Mouse (Mus musculus) E14TG2a.4 (cell line): Measurements from ENCODE around the gene Stk32b.

Experiments used
- CTCF ChIP-seq: conservative IDR thresholded peaks from 2 replicates; pipeline ENCODE4 v1.5.1; 2014; ENCODE audit warnings: low read length
- NANOG ChIP-seq: IDR thresholded peaks from 2 replicates; pipeline ENCODE4 v1.6.1; 2014; ENCODE audit warnings: borderline replicate concordance, low read length, mixed read lengths

DNA sequence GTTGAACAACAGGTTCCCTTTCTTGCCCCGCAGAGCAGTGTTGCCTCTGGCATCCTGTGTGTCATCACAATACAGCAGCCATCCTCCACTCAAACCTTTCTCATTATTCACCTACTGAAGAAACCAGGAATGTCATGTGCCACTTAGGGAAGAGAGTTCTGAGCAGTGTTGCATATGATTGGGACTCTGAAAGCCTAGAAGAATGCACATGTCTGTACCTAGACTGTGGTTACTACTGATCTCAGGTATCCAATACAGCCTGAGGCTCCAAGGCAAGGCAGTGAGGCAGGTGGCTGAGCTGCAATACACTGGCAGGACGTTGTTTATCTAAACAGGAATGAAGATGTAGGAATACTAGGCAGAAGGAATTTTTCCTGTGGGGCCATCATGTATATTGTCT, 204.5 kb downstream of the Stk32b start:
- TF ChIP-seq CTCF: no peak
- TF ChIP-seq NANOG: no peak
